Mouse (Mus musculus): ENCODE measurements around the gene Krt71. TPM values are rescaled to one million over a fixed set of nuclear protein-coding genes. Genes with fewer than 3 reads are reported as not detected.

Krt71 gene
- polyA plus RNA-seq, 2 experiments: not detected

- Histone ChIP-seq H3K9me3 (ENCODE audit: control insufficient read depth, low read length) (no peaks in the 10 kb centered on the region), H3K27me3 (ENCODE audit: control insufficient read depth, insufficient read depth, low read length) (no peaks in the 10 kb centered on the region), H3K4me3 (ENCODE audit: insufficient read depth in 1 of 2, low read depth in 2 of 2, low read length in 2 of 2) (no peak overlapping the region), H3K9ac (replicated peaks) (no peak overlapping the region), H3K27ac (no peak overlapping the region), H3K4me2 (ENCODE audit: low read depth) (no peak overlapping the region), H3K4me1 (replicated peaks; ENCODE audit: control insufficient read depth in 2 of 2, insufficient read depth in 2 of 2, low read length in 1 of 2) (no peaks in the 10 kb centered on the region), H3K36me3 (replicated peaks; ENCODE audit: control insufficient read depth, insufficient read depth, low read depth) (no peaks in the 10 kb centered on the region)
- ATAC-seq (ENCODE audit: insufficient read depth) (no peak), DNase-seq (ENCODE audit: low read depth in 3 of 3, low spot score in 3 of 3) (no peak)
- WGBS (ENCODE audit: insufficient replicate concordance): 25% methylated on average over 3 of the region's 3 CpGs
- TF ChIP-seq EP300 (IDR thresholded peaks at IDR 0.05; ENCODE audit: low read depth) (no peak), CTCF (IDR thresholded peaks at IDR 0.05; ENCODE audit: low read depth) (no peak)
Measured at GRCm38 (mm10) chr15:101715831-101716230, 27.1 kb downstream of the Krt71 start.

GRCm38 (mm10) chr15:101714356-101714755, 28.6 kb downstream of the Krt71 start:
- 55% methylated on average over 5 of the region's 5 CpGs for WGBS (ENCODE audit: insufficient replicate concordance)

DNA sequence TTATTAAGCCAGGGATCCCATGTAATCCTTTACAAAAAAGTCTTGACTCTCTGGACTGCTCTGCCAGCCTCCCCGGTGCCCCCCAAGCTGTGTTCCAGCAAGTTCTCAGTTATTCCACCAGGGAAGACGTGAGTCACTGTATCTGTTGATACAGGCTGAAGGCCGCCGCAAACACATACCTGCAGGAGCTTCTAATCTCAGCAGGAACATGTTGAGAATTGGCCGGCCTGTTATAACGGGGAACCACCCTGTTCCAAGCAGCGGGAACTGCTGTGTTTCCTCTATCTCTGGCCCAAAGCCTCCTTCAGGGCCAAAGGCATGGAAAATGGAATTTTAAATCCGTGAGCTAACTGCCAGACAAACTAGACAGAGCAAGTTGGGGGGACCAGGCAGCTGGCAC, 29.2 kb downstream of the Krt71 start:
- Histone ChIP-seq H3K4me1 (replicated peaks; ENCODE audit: control insufficient read depth in 2 of 2, insufficient read depth in 2 of 2, low read length in 1 of 2) (no peaks in the 10 kb centered on the region), H3K27me3 (ENCODE audit: control insufficient read depth, insufficient read depth, low read length) (no peaks in the 10 kb centered on the region), H3K27ac (no peak overlapping the region), H3K4me3 (ENCODE audit: insufficient read depth in 1 of 2, low read depth in 2 of 2, low read length in 2 of 2) (no peak overlapping the region), H3K4me2 (ENCODE audit: low read depth) (no peak overlapping the region), H3K9me3 (ENCODE audit: control insufficient read depth, low read length) (no peaks in the 10 kb centered on the region), H3K36me3 (replicated peaks; ENCODE audit: control insufficient read depth, insufficient read depth, low read depth) (no peaks in the 10 kb centered on the region), H3K9ac (replicated peaks) (no peak overlapping the region)
- TF ChIP-seq EP300 (IDR thresholded peaks at IDR 0.05; ENCODE audit: low read depth): no peak
- no peak for TF ChIP-seq CTCF (IDR thresholded peaks at IDR 0.05; ENCODE audit: low read depth)
- no peak for ATAC-seq (ENCODE audit: insufficient read depth)
- WGBS (ENCODE audit: insufficient replicate concordance): 55% methylated on average over 8 of the region's 8 CpGs
- no peak for DNase-seq (ENCODE audit: low read depth in 3 of 3, low spot score in 3 of 3)

More at GRCm38 (mm10) chr15:101714356-101714755, 28.6 kb downstream of the Krt71 start:
- H3K27me3 ChIP-seq (ENCODE audit: control insufficient read depth, insufficient read depth, low read length): no peaks in the 10 kb centered on the region
- no peaks in the 10 kb centered on the region for H3K36me3 ChIP-seq (replicated peaks; ENCODE audit: control insufficient read depth, insufficient read depth, low read depth)
- H3K4me3 ChIP-seq (ENCODE audit: insufficient read depth in 1 of 2, low read depth in 2 of 2, low read length in 2 of 2): no peak overlapping the region
- H3K27ac ChIP-seq: no peak overlapping the region
- no peak for TF ChIP-seq CTCF (IDR thresholded peaks at IDR 0.05; ENCODE audit: low read depth)
- no peak for TF ChIP-seq EP300 (IDR thresholded peaks at IDR 0.05; ENCODE audit: low read depth)
- no peak for ATAC-seq (ENCODE audit: insufficient read depth)
- no peak overlapping the region for H3K4me2 ChIP-seq (ENCODE audit: low read depth)
- no peak overlapping the region for H3K9ac ChIP-seq (replicated peaks)
- no peak for DNase-seq (ENCODE audit: low read depth in 3 of 3, low spot score in 3 of 3)
- H3K9me3 ChIP-seq (ENCODE audit: control insufficient read depth, low read length): no peaks in the 10 kb centered on the region
- H3K4me1 ChIP-seq (replicated peaks; ENCODE audit: control insufficient read depth in 2 of 2, insufficient read depth in 2 of 2, low read length in 1 of 2): no peaks in the 10 kb centered on the region

DNA sequence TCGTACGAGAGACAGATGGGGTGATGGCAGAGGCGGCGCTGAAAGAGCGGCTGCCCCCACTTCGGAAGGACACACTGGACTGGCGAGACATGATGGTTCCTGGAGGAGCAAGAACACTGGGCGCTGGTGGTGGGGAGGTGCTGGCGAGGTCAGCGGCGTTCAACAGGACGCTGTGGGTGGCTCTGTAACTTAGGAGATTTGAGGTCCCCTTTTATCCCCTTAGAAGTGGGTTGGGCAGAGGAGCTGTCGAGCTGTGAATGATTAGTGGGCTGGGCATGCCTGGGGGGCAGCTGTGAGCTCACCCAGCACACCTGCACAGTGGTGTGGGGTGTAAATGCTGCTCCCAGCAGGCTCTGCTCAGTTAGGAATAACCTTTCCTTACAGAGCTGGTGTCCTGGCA, 30.2 kb downstream of the Krt71 start, which contains the start of gene Krt5:
TSS of gene Krt5 (minus strand) at position 179 of the 400 bp plus-strand sequence.
- H3K9me3 ChIP-seq (ENCODE audit: control insufficient read depth, low read length): no peaks in the 10 kb centered on the region
- H3K27ac ChIP-seq: no peak within 1 kb of the TSS
- H3K4me3 ChIP-seq (ENCODE audit: insufficient read depth in 1 of 2, low read depth in 2 of 2, low read length in 2 of 2): no peak within 1 kb of the TSS
- H3K36me3 ChIP-seq (replicated peaks; ENCODE audit: control insufficient read depth, insufficient read depth, low read depth): no peaks in the 10 kb centered on the region
- H3K4me1 ChIP-seq (replicated peaks; ENCODE audit: control insufficient read depth in 2 of 2, insufficient read depth in 2 of 2, low read length in 1 of 2): no peaks in the 10 kb centered on the region
- no peak within 1 kb of the TSS for H3K4me2 ChIP-seq (ENCODE audit: low read depth)
- H3K27me3 ChIP-seq (ENCODE audit: control insufficient read depth, insufficient read depth, low read length): no peaks in the 10 kb centered on the region
- ATAC-seq (ENCODE audit: insufficient read depth) (no peak), DNase-seq (ENCODE audit: low read depth in 3 of 3, low spot score in 3 of 3) (no peak)
- no peak for TF ChIP-seq CTCF (IDR thresholded peaks at IDR 0.05; ENCODE audit: low read depth)
- no peak for TF ChIP-seq EP300 (IDR thresholded peaks at IDR 0.05; ENCODE audit: low read depth)
- no peak within 1 kb of the TSS for H3K9ac ChIP-seq (replicated peaks)
- WGBS (ENCODE audit: insufficient replicate concordance): 59% methylated on average over 13 of the region's 13 CpGs

DNA sequence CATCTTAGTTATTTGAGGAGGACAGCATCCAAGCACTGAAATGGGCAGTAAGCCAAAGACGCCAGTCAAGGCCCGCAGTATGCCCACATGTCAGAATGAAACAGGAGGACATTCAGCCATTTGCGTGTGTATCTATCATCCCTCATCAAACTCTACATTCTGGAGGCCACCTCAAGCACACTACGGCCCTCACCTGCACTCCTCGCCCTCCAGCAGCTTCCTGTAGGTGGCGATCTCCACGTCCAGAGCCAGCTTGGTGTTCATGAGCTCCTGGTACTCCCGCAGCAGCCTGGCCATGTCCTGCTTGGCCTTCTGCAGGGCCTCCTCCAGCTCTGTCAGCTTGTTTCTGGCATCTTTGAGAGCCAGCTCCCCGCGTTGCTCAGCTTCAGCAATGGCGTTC, 34.2 kb downstream of the Krt71 start:
- Histone ChIP-seq H3K4me1 (replicated peaks; ENCODE audit: control insufficient read depth in 2 of 2, insufficient read depth in 2 of 2, low read length in 1 of 2) (no peaks in the 10 kb centered on the region), H3K4me3 (ENCODE audit: insufficient read depth in 1 of 2, low read depth in 2 of 2, low read length in 2 of 2) (no peak overlapping the region), H3K36me3 (replicated peaks; ENCODE audit: control insufficient read depth, insufficient read depth, low read depth) (no peaks in the 10 kb centered on the region), H3K4me2 (ENCODE audit: low read depth) (no peak overlapping the region), H3K27ac (no peak overlapping the region), H3K9me3 (ENCODE audit: control insufficient read depth, low read length) (no peaks in the 10 kb centered on the region), H3K9ac (replicated peaks) (no peak overlapping the region), H3K27me3 (ENCODE audit: control insufficient read depth, insufficient read depth, low read length) (no peaks in the 10 kb centered on the region)
- no peak for ATAC-seq (ENCODE audit: insufficient read depth)
- TF ChIP-seq CTCF (IDR thresholded peaks at IDR 0.05; ENCODE audit: low read depth) (peak; percentile 26; the same call in 1 of the 2 replicates), EP300 (IDR thresholded peaks at IDR 0.05; ENCODE audit: low read depth) (no peak)
- no peak for DNase-seq (ENCODE audit: low read depth in 3 of 3, low spot score in 3 of 3)
- 49% methylated on average over 11 of the region's 11 CpGs for WGBS (ENCODE audit: insufficient replicate concordance)

Data from liver, embryonic 14.5 days (tissue).